Mouse (Mus musculus): Measurements from ENCODE around the gene Hspd1.

DNA sequence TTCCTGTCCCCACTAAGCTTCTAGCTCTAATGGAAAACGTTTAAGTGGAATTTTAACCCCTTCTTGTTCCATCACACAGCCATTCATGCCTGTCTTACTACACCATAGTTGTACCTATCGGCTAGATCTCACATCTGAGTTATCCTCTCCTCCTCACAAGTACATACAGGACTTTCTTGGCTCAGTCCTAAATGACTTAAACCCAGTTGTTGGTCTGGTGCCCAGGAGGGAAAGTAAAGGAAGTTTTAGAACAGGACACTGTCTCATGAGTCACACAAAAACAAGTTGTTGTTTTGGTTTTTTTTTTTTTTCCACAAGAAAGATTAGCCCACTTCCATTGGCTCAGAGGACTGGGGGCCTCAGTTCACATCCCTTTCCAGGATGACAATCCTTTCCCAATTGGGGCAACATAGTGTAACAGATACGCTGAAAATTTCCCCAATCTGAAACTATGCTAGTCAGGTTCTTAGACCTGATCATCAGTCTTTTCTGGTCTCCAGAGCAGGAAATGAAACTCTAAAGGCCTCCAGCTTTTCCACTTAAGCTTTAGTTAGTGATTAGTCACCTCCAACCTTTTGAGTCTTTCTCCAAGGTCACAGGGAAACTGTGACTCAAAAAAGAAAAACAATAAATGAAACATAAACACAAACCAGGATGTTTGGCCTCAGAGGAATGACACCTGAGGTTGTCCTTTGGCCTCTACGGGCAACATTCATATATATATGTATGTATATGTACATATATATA, 39.0 kb downstream of the Hspd1 start:
- no peak for TF ChIP-seq CTCF (IDR thresholded peaks at IDR 0.05; ENCODE audit: low read depth)
- no peak for TF ChIP-seq EP300 (optimal IDR thresholded peaks at IDR 0.05)
